Comparison of ENCODE assay signal across 8 mouse cellular contexts in genomic region chr15:60097141-60097540, GRCm38 (mm10).
DNase-seq lines count a peak whose midpoint lies in the region; ATAC-seq and TF ChIP-seq lines count a peak whose summit lies in the region.

No protein-coding gene starts in this region.

- H3K36me3 ChIP-seq in intestine, postnatal 0 days (ENCODE audit: control insufficient read depth, insufficient read depth), result no peaks in the 10 kb centered on the region
- H3K36me3 ChIP-seq in intestine, embryonic 16.5 days (ENCODE audit: control insufficient read depth, insufficient read depth, low read length), result no peaks in the 10 kb centered on the region
- H3K36me3 ChIP-seq in kidney, adult 2 months (ENCODE audit: control insufficient read depth, insufficient read depth, low read length), result no peaks in the 10 kb centered on the region
- H3K36me3 ChIP-seq in limb, embryonic 10.5 days, result no peaks in the 10 kb centered on the region
- H3K36me3 ChIP-seq in neural tube, embryonic 11.5 days (ENCODE audit: control insufficient read depth, insufficient read depth, low read length), result no peaks in the 10 kb centered on the region

- no peak overlapping the region for H3K4me2 ChIP-seq in intestine, postnatal 0 days (replicated peaks; ENCODE audit: low read depth)
- no peak overlapping the region for H3K4me2 ChIP-seq in intestine, embryonic 16.5 days (ENCODE audit: low read depth, low read length)
- H3K4me2 ChIP-seq in neural tube, embryonic 11.5 days (ENCODE audit: low read depth), result no peak overlapping the region

- H3K4me1 ChIP-seq in intestine, postnatal 0 days (replicated peaks; ENCODE audit: control insufficient read depth, insufficient read depth, low read length), result no peaks in the 10 kb centered on the region
- no peaks in the 10 kb centered on the region for H3K4me1 ChIP-seq in intestine, embryonic 16.5 days (ENCODE audit: control insufficient read depth, insufficient read depth, low read length)
- H3K4me1 ChIP-seq in kidney, adult 2 months (ENCODE audit: control insufficient read depth, insufficient read depth, low read length), result no peaks in the 10 kb centered on the region
- H3K4me1 ChIP-seq in limb, embryonic 10.5 days, result no peaks in the 10 kb centered on the region
- no peaks in the 10 kb centered on the region for H3K4me1 ChIP-seq in neural tube, embryonic 11.5 days (ENCODE audit: control insufficient read depth, insufficient read depth, low read length)

- no peaks in the 10 kb centered on the region for H3K9me3 ChIP-seq in intestine, postnatal 0 days (ENCODE audit: control insufficient read depth)
- H3K9me3 ChIP-seq in intestine, embryonic 16.5 days (ENCODE audit: control insufficient read depth, low read length), result no peaks in the 10 kb centered on the region
- no peaks in the 10 kb centered on the region for H3K9me3 ChIP-seq in limb, embryonic 10.5 days (replicated peaks)
- H3K9me3 ChIP-seq in neural tube, embryonic 11.5 days (ENCODE audit: control insufficient read depth, low read length), result no peaks in the 10 kb centered on the region

- H3K4me3 ChIP-seq in intestine, postnatal 0 days (ENCODE audit: low read depth, low read length), result no peak overlapping the region
- no peak overlapping the region for H3K4me3 ChIP-seq in intestine, embryonic 16.5 days (ENCODE audit: low read length)
- H3K4me3 ChIP-seq in kidney, adult 2 months (ENCODE audit: insufficient read depth, low read depth, low read length), result no peak overlapping the region
- H3K4me3 ChIP-seq in limb, embryonic 10.5 days, result no peak overlapping the region
- no peak overlapping the region for H3K4me3 ChIP-seq in neural tube, embryonic 11.5 days (ENCODE audit: low read depth, low read length)

- no peak overlapping the region for H3K27ac ChIP-seq in intestine, postnatal 0 days (ENCODE audit: low read depth, low read length)
- H3K27ac ChIP-seq in intestine, embryonic 16.5 days (ENCODE audit: low read length), result no peak overlapping the region
- H3K27ac ChIP-seq in kidney, adult 2 months (ENCODE audit: insufficient read depth, low read depth, low read length), result no peak overlapping the region
- no peak overlapping the region for H3K27ac ChIP-seq in limb, embryonic 10.5 days
- H3K27ac ChIP-seq in neural tube, embryonic 11.5 days (ENCODE audit: low read depth, low read length), result no peak overlapping the region

- no peak for TF ChIP-seq POLR2A in kidney, adult 2 months (IDR thresholded peaks at IDR 0.05; ENCODE audit: low read depth, low read length)

- TF ChIP-seq CTCF in intestine, postnatal 0 days (IDR thresholded peaks at IDR 0.05; ENCODE audit: low read depth), result peak; percentile 86
- peak; percentile 73 for TF ChIP-seq CTCF in kidney, adult 2 months (conservative IDR thresholded peaks at IDR 0.05; ENCODE audit: insufficient read depth, insufficient read length, low read depth, low read length)

- no peaks in the 10 kb centered on the region for H3K27me3 ChIP-seq in intestine, postnatal 0 days (replicated peaks; ENCODE audit: control insufficient read depth, insufficient read depth, low read length)
- no peaks in the 10 kb centered on the region for H3K27me3 ChIP-seq in intestine, embryonic 16.5 days (replicated peaks; ENCODE audit: control insufficient read depth, insufficient read depth, low read length)
- H3K27me3 ChIP-seq in kidney, adult 2 months (replicated peaks; ENCODE audit: control insufficient read depth, insufficient read depth, low read length), result no peaks in the 10 kb centered on the region
- H3K27me3 ChIP-seq in limb, embryonic 10.5 days (ENCODE audit: low read depth, poor library complexity, severe bottlenecking), result no peaks in the 10 kb centered on the region
- no peaks in the 10 kb centered on the region for H3K27me3 ChIP-seq in neural tube, embryonic 11.5 days (ENCODE audit: control insufficient read depth, insufficient read depth, low read length)

- 12% methylated on average over 4 of the region's 4 CpGs for WGBS in intestine, postnatal 0 days
- 12% methylated on average over 4 of the region's 4 CpGs for WGBS in intestine, embryonic 16.5 days
- 13% methylated on average over 4 of the region's 4 CpGs for WGBS in kidney, adult 2 months
- WGBS in limb, embryonic 10.5 days, result 19% methylated on average over 4 of the region's 4 CpGs
- WGBS in neural tube, embryonic 11.5 days, result 19% methylated on average over 4 of the region's 4 CpGs

- no peak for ATAC-seq in intestine, postnatal 0 days
- ATAC-seq in intestine, embryonic 16.5 days, result no peak
- peak; percentile 71; the same call in 1 of the 2 replicates for ATAC-seq in neural tube, embryonic 11.5 days (ENCODE audit: insufficient read depth, low FRiP score, low TSS enrichment)

- no peak overlapping the region for H3K9ac ChIP-seq in intestine, postnatal 0 days (ENCODE audit: low read depth, low read length)
- H3K9ac ChIP-seq in intestine, embryonic 16.5 days (ENCODE audit: low read depth, low read length), result no peak overlapping the region
- H3K9ac ChIP-seq in neural tube, embryonic 11.5 days (ENCODE audit: low read length), result no peak overlapping the region

- peak; percentile 28 to 32 for DNase-seq in cerebellum, adult 18-20 months
- DNase-seq in forelimb bud, embryonic 11.5 days (ENCODE audit: low read depth, low spot score), result peak; percentile 56
- peak; percentile 63 for DNase-seq in kidney, adult 2 months
- peak; percentile 73 for DNase-seq in limb, embryonic 10.5 days (ENCODE audit: low spot score)
- DNase-seq in neural tube, embryonic 11.5 days (ENCODE audit: low spot score), result peak; percentile 67
- peak; percentile 30 to 57 for DNase-seq in thymus, adult 18-20 months
